Mouse (Mus musculus): ENCODE data around the gene Defb43. TPM values are rescaled to one million over a fixed set of nuclear protein-coding genes. Genes with fewer than 3 reads are reported as not detected.

Defb43 gene
- not detected in 4 replicates for total RNA-seq (2023; ENCODE audit: inconsistent age)

DNA sequence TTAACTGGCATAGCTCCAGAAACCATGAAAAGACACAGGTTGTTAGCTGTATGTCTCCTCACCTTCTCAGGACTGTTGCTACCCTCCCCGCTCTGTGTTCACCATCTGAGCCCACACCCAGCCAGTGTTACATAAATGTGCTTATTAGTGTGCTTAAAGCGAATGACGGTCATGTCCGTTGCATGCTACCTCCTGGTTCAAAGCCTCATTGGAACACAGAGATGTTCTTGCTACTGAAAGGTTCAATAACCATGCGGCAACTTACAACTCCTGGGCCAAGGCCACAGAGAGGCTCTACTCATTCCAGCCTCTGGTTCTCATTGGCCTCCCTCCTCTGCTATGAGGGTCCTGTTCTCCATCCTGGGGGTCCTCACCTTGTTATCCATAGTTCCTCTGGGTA, at the start of gene Defb43:
Gene Defb43, plus strand, starts transcription at position 301 of the 400 bp plus-strand sequence.

GRCm38 (mm10) chr14:62984410-62984809, 27.2 kb upstream of the Defb43 start, which contains the start of gene Defb48:
Defb48 (minus strand) TSS chr14:62984510.

GRCm38 (mm10) chr14:62997777-62998176, 13.8 kb upstream of the Defb43 start, which contains the start of gene Defb47:
Defb47 (plus strand) TSS chr14:62998077.

GRCm38 (mm10) chr14:63046691-63047090, 35.1 kb downstream of the Defb43 start, which contains the start of gene Defb42:
Defb42 (plus strand) TSS chr14:63046991.

DNA sequence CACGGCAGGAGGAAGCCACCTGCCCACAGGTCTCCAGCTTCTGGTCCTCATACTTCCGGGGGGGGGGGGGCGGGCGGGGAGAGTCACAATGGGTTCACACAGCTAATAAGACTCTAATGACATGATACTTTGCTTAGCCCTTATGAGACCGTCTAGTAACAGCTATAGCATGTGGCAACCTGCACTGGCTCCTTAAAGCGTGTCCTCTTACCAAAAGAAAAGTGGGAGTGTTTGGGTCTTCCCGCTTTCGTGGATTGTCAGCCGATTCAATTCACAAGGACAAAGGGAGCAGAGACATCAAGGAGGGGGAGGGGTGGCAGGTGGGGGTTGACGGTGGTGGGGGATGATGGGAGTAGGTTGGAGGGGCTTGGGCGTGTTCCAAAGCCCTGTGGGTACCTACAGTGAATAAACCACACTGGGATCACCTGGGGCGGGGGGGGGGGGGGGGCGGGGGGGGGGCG, 38.4 kb downstream of the Defb43 start, which contains the start of gene Defb30:
Gene Defb30, minus strand, starts transcription at position 51 of the 461 bp plus-strand sequence.

Other genes starting within 250 kb of the Defb43 start
- 36.2 to 38.6 TPM (median 36.3 TPM) in 4 replicates for gene Wdfy2, start 174.1 kb upstream of the Defb43 start, total RNA-seq (2023; ENCODE audit: inconsistent age)
- gene Defb48, start 27.3 kb upstream of the Defb43 start, total RNA-seq (2023; ENCODE audit: inconsistent age): not detected in 4 replicates
- not detected in 4 replicates for gene Defb47, start 13.7 kb upstream of the Defb43 start, total RNA-seq (2023; ENCODE audit: inconsistent age)
- not detected in 4 replicates for gene Defb42, start 35.2 kb downstream of the Defb43 start, total RNA-seq (2023; ENCODE audit: inconsistent age)
- gene Defb30, start 38.2 kb downstream of the Defb43 start, total RNA-seq (2023; ENCODE audit: inconsistent age): not detected in 4 replicates